Mouse (Mus musculus) activated CD4-positive, CD25-positive, alpha-beta regulatory T cell, adult 4 months (primary cell): ENCODE data around the gene Abcg4. TPM values are rescaled to one million over a fixed set of nuclear protein-coding genes. Genes with fewer than 3 reads are reported as not detected.
A peak's percentile ranks its signal among the peaks of the same experiment; 100 is the strongest.

ENCODE experiments used
- ATAC-seq: one replicate; pipeline ENCODE4 v1.8.0; 2017
- polyA plus RNA-seq, 2 experiments: library from polyadenylated mRNA; unstranded; fragments of 100-300 nt; shearing (Covaris generic); gene quantifications; one replicate each; pipeline ENCODE4 v1.2.1; 2017

Gene Abcg4
- polyA plus RNA-seq, 2 experiments from 2014 or later = not detected

DNA sequence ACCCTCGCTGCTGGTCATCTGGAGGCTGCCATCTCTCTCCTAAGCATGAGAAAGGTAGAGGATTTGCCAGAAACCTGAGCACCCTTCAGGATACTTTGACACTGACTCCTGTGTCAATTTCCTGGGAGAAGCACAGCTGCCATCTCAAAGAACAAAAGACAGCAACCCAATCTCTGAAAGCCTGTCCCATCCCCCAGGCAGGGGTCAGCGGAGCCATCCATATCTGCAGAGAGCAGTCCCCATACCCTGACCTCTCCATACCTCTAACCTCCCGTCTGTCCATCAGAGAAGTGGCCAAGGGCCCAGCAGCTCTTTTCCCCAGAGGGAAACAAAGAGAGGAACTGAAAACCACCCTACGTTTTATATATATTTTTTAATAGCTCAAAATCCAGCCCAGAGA lies 51.8 kb downstream of the Abcg4 start:
- no peak for ATAC-seq

DNA sequence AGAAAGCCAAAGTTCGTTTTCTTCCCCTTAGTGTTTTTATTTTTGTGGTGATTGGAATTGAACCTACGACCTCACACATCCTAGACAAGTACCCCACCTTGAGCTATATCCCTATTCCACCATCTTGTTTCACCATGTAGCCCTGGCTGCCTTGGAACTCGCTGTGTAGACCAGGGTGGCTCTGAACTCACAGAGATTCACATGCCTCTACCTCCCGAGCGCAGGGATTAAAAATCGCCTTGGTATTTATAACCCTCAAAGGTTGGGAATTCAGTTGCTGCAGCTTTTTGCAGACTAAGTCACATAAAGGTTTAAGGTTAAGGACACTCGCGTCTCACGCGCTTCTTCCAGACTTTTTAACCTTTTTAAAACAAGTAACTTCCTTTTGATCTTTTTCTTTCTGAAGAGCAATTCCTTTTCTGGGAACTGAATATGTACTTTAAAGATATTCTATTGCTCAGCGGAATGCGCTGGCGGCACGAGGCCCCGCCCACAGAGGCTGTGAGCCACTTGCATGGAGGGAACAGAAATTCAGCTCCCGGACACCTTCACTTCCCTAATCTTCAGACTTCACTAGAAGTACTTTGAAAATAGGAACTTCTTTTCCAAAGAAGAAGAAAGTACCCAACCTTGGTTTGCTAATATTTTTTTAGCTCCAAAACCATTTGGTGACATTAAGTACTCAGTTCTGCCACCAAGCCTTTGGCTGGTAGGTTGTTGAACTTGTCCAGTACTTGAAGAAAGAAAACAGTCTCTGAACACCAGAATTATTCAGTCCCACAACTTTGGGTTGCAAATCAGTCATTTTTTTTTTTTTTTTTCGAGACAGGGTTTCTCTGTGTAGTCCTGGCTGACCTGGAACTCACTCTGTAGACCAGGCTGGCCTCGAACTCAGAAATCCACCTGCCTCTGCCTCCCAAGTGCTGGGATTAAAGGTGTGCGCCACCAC lies 53.7 kb downstream of the Abcg4 start:
- no peak for ATAC-seq

DNA sequence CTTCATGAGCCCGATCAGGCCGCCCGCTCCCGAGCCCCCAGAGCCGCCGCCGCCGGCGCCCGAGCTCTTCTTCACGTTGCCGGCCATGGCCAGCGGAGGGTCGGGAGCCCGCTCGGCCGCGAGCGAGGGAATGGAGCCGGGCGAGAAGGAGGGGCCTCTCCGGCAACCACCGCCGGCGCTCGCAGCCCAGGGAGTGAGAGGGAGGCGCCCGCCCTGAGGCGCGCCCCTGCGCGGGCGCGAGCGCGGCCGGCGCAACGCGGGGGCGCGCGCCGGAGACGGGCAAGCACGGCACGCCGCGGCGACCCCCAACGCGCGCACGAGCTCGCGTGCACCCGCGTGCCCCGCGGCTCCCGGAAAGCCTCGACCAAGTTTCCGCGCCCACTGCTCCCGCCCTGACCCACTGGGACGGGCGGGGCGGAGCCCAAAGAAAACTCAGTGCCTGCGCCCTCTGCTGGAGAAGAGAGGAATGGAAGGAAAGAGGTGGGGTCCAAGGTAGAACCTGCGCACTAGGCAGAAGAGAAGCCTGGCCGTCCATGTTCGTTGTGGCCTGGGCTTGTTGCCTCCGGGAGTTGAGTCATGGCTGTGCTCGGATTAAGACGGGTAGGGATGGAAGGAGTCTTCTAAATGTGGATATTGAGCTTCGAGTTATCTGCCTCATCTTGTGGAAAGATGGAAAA lies 54.5 kb downstream of the Abcg4 start, which contains the start of gene Cbl:
TSS of gene Cbl (minus strand) at position 248 of the 677 bp plus-strand sequence.
- peak; percentile 77 for ATAC-seq

DNA sequence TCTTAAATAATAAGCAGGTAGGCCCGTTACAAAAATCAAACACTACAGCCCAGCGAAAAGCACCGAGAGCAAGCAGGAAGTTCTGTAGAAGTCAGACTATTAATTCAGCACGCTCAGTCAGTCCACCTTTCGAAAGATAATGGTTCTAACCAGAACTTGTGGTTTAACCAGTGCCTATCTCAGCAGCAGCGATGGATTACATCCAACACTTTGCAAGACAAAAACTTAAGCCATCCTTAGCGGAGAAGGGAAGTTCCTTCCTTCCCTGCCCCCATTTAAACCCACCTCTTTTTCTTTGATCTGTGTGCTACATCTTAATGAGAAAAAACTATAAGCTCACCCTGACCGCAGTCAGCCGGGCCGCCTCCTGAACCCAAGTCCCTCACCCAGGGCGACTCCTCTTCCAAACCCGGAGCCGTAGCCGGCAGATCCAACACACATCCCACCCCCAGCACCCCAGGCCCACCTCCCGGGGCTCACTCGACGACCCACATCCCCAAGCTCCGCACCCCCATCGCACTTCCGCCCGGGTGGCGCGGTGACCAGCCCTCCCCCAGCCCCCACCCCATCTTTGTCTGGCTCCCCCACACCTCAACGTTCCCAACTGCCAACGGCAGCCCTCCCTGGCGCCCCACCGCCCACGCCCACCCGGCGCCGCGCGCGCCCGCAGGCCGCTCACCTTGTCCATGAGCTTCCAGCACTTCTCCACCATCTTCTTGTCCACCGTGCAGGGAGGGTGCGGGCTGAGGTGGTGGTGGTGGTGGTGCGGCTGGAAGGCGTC lies 55.2 kb downstream of the Abcg4 start:
- peak; percentile 13 for ATAC-seq

DNA sequence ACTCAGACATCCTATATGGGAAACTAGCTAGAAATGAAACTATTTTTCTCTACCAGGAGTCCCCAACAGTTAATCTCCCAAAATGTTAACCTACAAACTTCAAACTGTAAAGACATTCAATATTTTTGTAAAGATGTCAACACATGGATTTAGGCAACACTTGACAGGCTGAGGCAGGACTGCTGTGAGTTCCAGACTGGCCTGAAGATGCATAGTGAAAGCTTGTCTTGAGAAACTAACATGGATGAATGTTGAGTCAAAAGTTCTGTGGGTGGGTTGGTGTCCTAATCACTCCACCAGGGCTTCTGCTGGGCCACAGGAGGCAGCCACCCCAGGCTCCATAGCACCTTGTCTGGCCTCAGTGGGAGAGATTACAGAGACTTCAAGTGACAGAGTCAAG lies 56.8 kb downstream of the Abcg4 start:
- no peak for ATAC-seq

DNA sequence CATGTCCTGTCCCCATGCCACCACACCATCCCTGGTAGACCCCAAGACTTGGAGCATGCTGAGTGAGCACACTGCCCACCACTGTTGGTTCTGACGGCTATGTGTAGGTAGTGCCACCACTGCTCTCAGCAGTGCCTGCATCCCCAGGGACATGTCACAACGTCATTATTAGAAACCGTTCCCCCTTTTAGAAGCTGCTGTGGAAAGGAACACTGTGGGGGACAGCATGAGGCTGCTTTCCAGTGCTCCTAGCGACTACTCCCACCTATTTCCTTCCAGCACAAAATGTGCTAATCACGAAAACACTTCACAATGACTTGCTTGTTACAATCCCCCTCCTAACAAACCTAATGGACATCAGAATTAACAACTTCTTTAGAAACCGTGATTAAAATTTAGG lies 62.4 kb downstream of the Abcg4 start:
- ATAC-seq = no peak

Other genes starting within 250 kb of the Abcg4 start
- 100 to 1,000 TPM; 218 to 257 TPM for gene Thy1, start 245.2 kb downstream of the Abcg4 start, polyA plus RNA-seq
- gene Usp2, start 221.6 kb downstream of the Abcg4 start, polyA plus RNA-seq = 1 to 10 TPM; 1.6 to 1.7 TPM
- not detected for gene Mfrp, start 186.9 kb downstream of the Abcg4 start, polyA plus RNA-seq
- gene C1qtnf5, start 181.4 kb downstream of the Abcg4 start, polyA plus RNA-seq = not detected
- not detected for gene Gm49380, start 175.1 kb downstream of the Abcg4 start, polyA plus RNA-seq
- 1 to 10 TPM; 3.2 to 7.9 TPM for gene Rnf26, start 175.1 kb downstream of the Abcg4 start, polyA plus RNA-seq
- gene Mcam, start 154.1 kb downstream of the Abcg4 start, polyA plus RNA-seq = under 1 TPM in 1 of 2 experiments, not detected in 1; 0.16 TPM
- 10 to 100 TPM; 22.8 to 25.0 TPM for gene Cbl, start 54.6 kb downstream of the Abcg4 start, polyA plus RNA-seq
- not detected for gene Ccdc153, start 47.9 kb downstream of the Abcg4 start, polyA plus RNA-seq
- under 1 TPM in 1 of 2 experiments, not detected in 1; 0.30 TPM for gene Pdzd3, start 37.1 kb downstream of the Abcg4 start, polyA plus RNA-seq
- gene Nlrx1, start 20.0 kb downstream of the Abcg4 start, polyA plus RNA-seq = 1 to 10 TPM; 2.8 to 6.0 TPM
- gene Hinfp, start 17.1 kb upstream of the Abcg4 start, polyA plus RNA-seq = 10 to 100 TPM; 18.1 to 21.7 TPM
- 1 to 10 TPM; 4.3 to 5.3 TPM for gene C2cd2l, start 31.7 kb upstream of the Abcg4 start, polyA plus RNA-seq
- 10 to 100 TPM; 16.5 to 18.0 TPM for gene Dpagt1, start 37.4 kb upstream of the Abcg4 start, polyA plus RNA-seq
- gene H2afx, start 46.1 kb upstream of the Abcg4 start, polyA plus RNA-seq = 10 to 100 TPM; 29.0 to 36.5 TPM
- 10 to 100 TPM; 27.6 to 33.4 TPM for gene Hmbs, start 55.6 kb upstream of the Abcg4 start, polyA plus RNA-seq
- gene Vps11, start 73.1 kb upstream of the Abcg4 start, polyA plus RNA-seq = 10 to 100 TPM; 21.5 to 40.8 TPM
- 10 to 100 TPM; 15.7 to 20.3 TPM for gene Hyou1, start 90.9 kb upstream of the Abcg4 start, polyA plus RNA-seq
- gene Slc37a4, start 108.2 kb upstream of the Abcg4 start, polyA plus RNA-seq = 10 to 100 TPM; 14.1 to 17.1 TPM
- 1,000 to 10,000 TPM; 3,659 to 4,118 TPM for gene Rps25, start 118.5 kb upstream of the Abcg4 start, polyA plus RNA-seq
- gene Trappc4, start 119.0 kb upstream of the Abcg4 start, polyA plus RNA-seq = 100 to 1,000 TPM; 119 to 162 TPM
- 10 to 100 TPM; 20.3 to 27.3 TPM for gene Ccdc84, start 130.0 kb upstream of the Abcg4 start, polyA plus RNA-seq
- gene Foxr1, start 152.5 kb upstream of the Abcg4 start, polyA plus RNA-seq = under 1 TPM in 1 of 2 experiments, not detected in 1; 0.45 TPM
- not detected for gene Upk2, start 166.4 kb upstream of the Abcg4 start, polyA plus RNA-seq
- 10 to 100 TPM; 13.2 to 15.2 TPM for gene Bcl9l, start 194.2 kb upstream of the Abcg4 start, polyA plus RNA-seq